Mouse (Mus musculus): ENCODE measurements at regions not wholly inside any gene's neighbourhood (a gene's known extent, or its start where the extent isn't known, plus 50 kb on each side); places are given as distances from the start of the nearest gene placed in this dataset.

- ATAC-seq (replicated peaks; ENCODE audit: insufficient number of reproducible peaks, insufficient read depth, low FRiP score, low read depth) = no peak
- Histone ChIP-seq H3K36me3 (no peaks in the 10 kb centered on the region), H3K9me3 (replicated peaks) (no peaks in the 10 kb centered on the region), H3K4me2 (no peak overlapping the region), H3K27ac (no peak overlapping the region), H3K27me3 (no peaks in the 10 kb centered on the region), H3K4me3 (no peak overlapping the region), H3K9ac (no peak overlapping the region), H3K4me1 (replicated peaks) (peaks cover 11% of the 10 kb centered on the region; the same call in 1 of the 2 replicates)
- 66% methylated on average over 12 of the region's 12 CpGs for WGBS
These were observed 85.6 kb upstream of the Jun start for GRCm38 (mm10) chr4:95137413-95138143.

GRCm38 (mm10) chr4:95138676-95139075 is 86.7 kb upstream of the Jun start:
- H3K4me2 ChIP-seq = no peak overlapping the region
- H3K9me3 ChIP-seq (replicated peaks) = no peaks in the 10 kb centered on the region
- H3K4me3 ChIP-seq = no peak overlapping the region
- no peak for ATAC-seq (replicated peaks; ENCODE audit: insufficient number of reproducible peaks, insufficient read depth, low FRiP score, low read depth)
- H3K36me3 ChIP-seq = no peaks in the 10 kb centered on the region
- H3K9ac ChIP-seq = no peak overlapping the region
- WGBS = 80% methylated on average over 2 of the region's 2 CpGs
- H3K4me1 ChIP-seq (replicated peaks) = peaks cover 11% of the 10 kb centered on the region; the same call in 1 of the 2 replicates
- H3K27me3 ChIP-seq = no peaks in the 10 kb centered on the region
- no peak overlapping the region for H3K27ac ChIP-seq

- ATAC-seq (replicated peaks; ENCODE audit: insufficient number of reproducible peaks, insufficient read depth, low FRiP score, low read depth) = no peak
- no peak overlapping the region for H3K27ac ChIP-seq
- H3K4me2 ChIP-seq = no peak overlapping the region
- no peaks in the 10 kb centered on the region for H3K27me3 ChIP-seq
- no peaks in the 10 kb centered on the region for H3K9me3 ChIP-seq (replicated peaks)
- 68% methylated on average over 2 of the region's 2 CpGs for WGBS
- H3K36me3 ChIP-seq = no peaks in the 10 kb centered on the region
- H3K4me3 ChIP-seq = no peak overlapping the region
- H3K4me1 ChIP-seq (replicated peaks) = peaks cover 6% of the 10 kb centered on the region; the same call in 1 of the 2 replicates
- H3K9ac ChIP-seq = no peak overlapping the region
These were observed 89.2 kb upstream of the Jun start for GRCm38 (mm10) chr4:95141253-95141652.

- no peak overlapping the region for H3K27ac ChIP-seq
- no peaks in the 10 kb centered on the region for H3K27me3 ChIP-seq
- 63% methylated on average over 4 of the region's 4 CpGs for WGBS
- H3K36me3 ChIP-seq = no peaks in the 10 kb centered on the region
- H3K4me2 ChIP-seq = no peak overlapping the region
- H3K9ac ChIP-seq = no peak overlapping the region
- no peaks in the 10 kb centered on the region for H3K4me1 ChIP-seq (replicated peaks)
- no peak overlapping the region for H3K4me3 ChIP-seq
- no peak for ATAC-seq (replicated peaks; ENCODE audit: insufficient number of reproducible peaks, insufficient read depth, low FRiP score, low read depth)
- H3K9me3 ChIP-seq (replicated peaks) = no peaks in the 10 kb centered on the region
These were observed 91.1 kb upstream of the Jun start for GRCm38 (mm10) chr4:95143130-95143529.

- ATAC-seq (replicated peaks; ENCODE audit: insufficient number of reproducible peaks, insufficient read depth, low FRiP score, low read depth) = no peak
- H3K27ac ChIP-seq = no peak overlapping the region
- 83% methylated on average over 5 of the region's 5 CpGs for WGBS
- H3K27me3 ChIP-seq = no peaks in the 10 kb centered on the region
- no peaks in the 10 kb centered on the region for H3K4me1 ChIP-seq (replicated peaks)
- no peak overlapping the region for H3K4me3 ChIP-seq
- H3K9me3 ChIP-seq (replicated peaks) = no peaks in the 10 kb centered on the region
- H3K36me3 ChIP-seq = no peaks in the 10 kb centered on the region
- H3K4me2 ChIP-seq = no peak overlapping the region
- H3K9ac ChIP-seq = no peak overlapping the region
These were observed 91.6 kb upstream of the Jun start for GRCm38 (mm10) chr4:95143668-95144067.

- Histone ChIP-seq H3K9ac (no peak overlapping the region), H3K27ac (no peak overlapping the region), H3K4me1 (replicated peaks) (no peaks in the 10 kb centered on the region), H3K4me2 (no peak overlapping the region), H3K9me3 (replicated peaks) (no peaks in the 10 kb centered on the region), H3K4me3 (no peak overlapping the region), H3K27me3 (no peaks in the 10 kb centered on the region), H3K36me3 (no peaks in the 10 kb centered on the region)
- ATAC-seq (replicated peaks; ENCODE audit: insufficient number of reproducible peaks, insufficient read depth, low FRiP score, low read depth) = no peak
These were observed 92.4 kb upstream of the Jun start for GRCm38 (mm10) chr4:95144440-95144839.

GRCm38 (mm10) chr4:95146268-95146667 is 94.2 kb upstream of the Jun start:
- no peaks in the 10 kb centered on the region for H3K4me1 ChIP-seq (replicated peaks)
- H3K27me3 ChIP-seq = no peaks in the 10 kb centered on the region
- ATAC-seq (replicated peaks; ENCODE audit: insufficient number of reproducible peaks, insufficient read depth, low FRiP score, low read depth) = no peak
- no peak overlapping the region for H3K27ac ChIP-seq
- no peak overlapping the region for H3K9ac ChIP-seq
- WGBS = 69% methylated on average over 5 of the region's 5 CpGs
- no peak overlapping the region for H3K4me2 ChIP-seq
- H3K4me3 ChIP-seq = no peak overlapping the region
- no peaks in the 10 kb centered on the region for H3K9me3 ChIP-seq (replicated peaks)
- no peaks in the 10 kb centered on the region for H3K36me3 ChIP-seq

- ATAC-seq (replicated peaks; ENCODE audit: insufficient number of reproducible peaks, insufficient read depth, low FRiP score, low read depth) = no peak
- 48% methylated on average over 1 of the region's 1 CpGs for WGBS
These were observed 96.6 kb upstream of the Jun start for GRCm38 (mm10) chr4:95148665-95149064.

GRCm38 (mm10) chr4:95151678-95152077 is 99.7 kb upstream of the Jun start:
- H3K4me3 ChIP-seq = no peak overlapping the region
- H3K4me1 ChIP-seq (replicated peaks) = peaks cover 43% of the 10 kb centered on the region
- no peak overlapping the region for H3K4me2 ChIP-seq
- H3K9me3 ChIP-seq (replicated peaks) = no peaks in the 10 kb centered on the region
- ATAC-seq (replicated peaks; ENCODE audit: insufficient number of reproducible peaks, insufficient read depth, low FRiP score, low read depth) = no peak
- no peaks in the 10 kb centered on the region for H3K27me3 ChIP-seq
- H3K36me3 ChIP-seq = no peaks in the 10 kb centered on the region
- 82% methylated on average over 8 of the region's 8 CpGs for WGBS
- no peak overlapping the region for H3K9ac ChIP-seq
- no peak overlapping the region for H3K27ac ChIP-seq

More at GRCm38 (mm10) chr4:95148665-95149064, 96.6 kb upstream of the Jun start:
- Histone ChIP-seq H3K4me3 (no peak overlapping the region), H3K9ac (no peak overlapping the region), H3K27ac (no peak overlapping the region), H3K4me2 (no peak overlapping the region), H3K27me3 (no peaks in the 10 kb centered on the region), H3K4me1 (replicated peaks) (peaks cover 16% of the 10 kb centered on the region), H3K9me3 (replicated peaks) (no peaks in the 10 kb centered on the region), H3K36me3 (no peaks in the 10 kb centered on the region)

- H3K9ac ChIP-seq = no peak overlapping the region
- H3K27ac ChIP-seq = no peak overlapping the region
- no peak overlapping the region for H3K4me2 ChIP-seq
- H3K36me3 ChIP-seq = no peaks in the 10 kb centered on the region
- H3K4me3 ChIP-seq = no peak overlapping the region
- H3K4me1 ChIP-seq (replicated peaks) = peaks cover 51% of the 10 kb centered on the region
- no peak for ATAC-seq (replicated peaks; ENCODE audit: insufficient number of reproducible peaks, insufficient read depth, low FRiP score, low read depth)
- H3K9me3 ChIP-seq (replicated peaks) = no peaks in the 10 kb centered on the region
- no peaks in the 10 kb centered on the region for H3K27me3 ChIP-seq
- 81% methylated on average over 4 of the region's 4 CpGs for WGBS
These were observed 100.6 kb upstream of the Jun start for GRCm38 (mm10) chr4:95152431-95153115.

- H3K27ac ChIP-seq = peak overlapping the region; percentile 84
- H3K9me3 ChIP-seq (replicated peaks) = no peaks in the 10 kb centered on the region
- peaks cover 51% of the 10 kb centered on the region for H3K4me1 ChIP-seq (replicated peaks)
- WGBS = 9% methylated on average over 6 of the region's 6 CpGs
- no peak overlapping the region for H3K4me3 ChIP-seq
- H3K36me3 ChIP-seq = no peaks in the 10 kb centered on the region
- peak overlapping the region; percentile 40 for H3K9ac ChIP-seq
- H3K27me3 ChIP-seq = no peaks in the 10 kb centered on the region
- peak overlapping the region; percentile 29; the same call in 1 of the 2 replicates for H3K4me2 ChIP-seq
- peak; percentile 84 for ATAC-seq (replicated peaks; ENCODE audit: insufficient number of reproducible peaks, insufficient read depth, low FRiP score, low read depth)
These were observed 101.8 kb upstream of the Jun start for GRCm38 (mm10) chr4:95153737-95154287.

All from heart, embryonic 15.5 days (tissue).